Mouse (Mus musculus): Measurements from ENCODE around the gene Elmod3. TPM values are rescaled to one million over a fixed set of nuclear protein-coding genes. Genes with fewer than 3 reads are reported as not detected.

Elmod3 gene
- total RNA-seq, 2 experiments from 2014 or later = 18.0 to 18.3 TPM

GRCm38 (mm10) chr6:72615561-72616375 is 17.6 kb upstream of the Elmod3 start:
- intact Hi-C loops (cut with DNase I) = no loop called here

GRCm38 (mm10) chr6:72615151-72615550 is 16.9 kb upstream of the Elmod3 start:
- intact Hi-C loops (cut with DNase I) = no loop called here
- DNase-seq (ENCODE audit: low spot score in 2 of 2) = no peak

More at GRCm38 (mm10) chr6:72615561-72616375, 17.6 kb upstream of the Elmod3 start:
- DNase-seq (ENCODE audit: low spot score in 2 of 2) = no peak

DNA sequence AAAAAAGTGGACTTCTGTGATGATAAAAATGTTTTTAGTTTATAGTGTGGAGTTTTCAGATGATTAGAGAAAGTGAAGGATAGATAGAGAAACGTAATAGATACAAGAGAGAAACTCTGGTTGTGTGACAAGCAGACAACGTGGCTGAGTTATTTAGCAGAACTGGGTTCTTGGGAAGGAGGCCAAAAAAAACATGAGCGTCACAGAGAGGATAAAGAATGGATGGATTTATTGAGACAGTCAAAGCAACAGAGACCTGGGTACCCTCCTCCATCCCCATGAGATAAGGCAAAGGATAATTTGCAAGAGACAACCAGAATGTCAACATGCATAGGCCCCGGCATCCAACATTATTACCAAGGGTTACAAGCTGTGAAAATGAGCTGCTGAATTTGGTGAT is 12.0 kb upstream of the Elmod3 start:
- DNase-seq (ENCODE audit: low spot score in 2 of 2) = no peak

DNA sequence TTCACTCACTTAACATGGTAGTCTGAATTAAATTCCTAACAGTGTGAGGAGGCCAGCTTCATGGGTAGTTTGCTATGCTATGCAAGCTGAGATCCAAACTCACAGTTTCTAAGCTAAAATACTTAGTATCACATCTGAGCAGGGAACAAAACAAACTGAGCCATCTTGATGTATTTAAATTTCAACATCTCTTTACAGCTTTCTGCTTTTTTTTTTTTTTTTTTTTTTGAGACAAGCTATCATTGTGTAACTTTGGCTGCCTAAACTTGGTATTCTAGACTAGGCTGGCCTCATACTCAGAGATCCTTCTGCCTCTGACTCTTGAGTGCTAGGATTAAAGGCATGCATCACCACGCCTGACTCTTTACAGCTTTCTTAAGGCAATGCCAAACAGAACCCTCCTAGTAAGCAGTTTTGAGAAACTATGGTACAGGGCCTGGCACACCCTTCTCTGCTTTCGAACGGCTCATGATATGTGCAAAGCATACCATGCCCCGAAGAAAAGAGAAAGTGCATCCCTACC is 10.5 kb upstream of the Elmod3 start:
- intact Hi-C loops (cut with DNase I) = no loop called here
- no peak for DNase-seq (ENCODE audit: low spot score in 2 of 2)

More for the DNA sequence above, 12.0 kb upstream of the Elmod3 start:
- intact Hi-C loops (cut with DNase I) = no loop called here

DNA sequence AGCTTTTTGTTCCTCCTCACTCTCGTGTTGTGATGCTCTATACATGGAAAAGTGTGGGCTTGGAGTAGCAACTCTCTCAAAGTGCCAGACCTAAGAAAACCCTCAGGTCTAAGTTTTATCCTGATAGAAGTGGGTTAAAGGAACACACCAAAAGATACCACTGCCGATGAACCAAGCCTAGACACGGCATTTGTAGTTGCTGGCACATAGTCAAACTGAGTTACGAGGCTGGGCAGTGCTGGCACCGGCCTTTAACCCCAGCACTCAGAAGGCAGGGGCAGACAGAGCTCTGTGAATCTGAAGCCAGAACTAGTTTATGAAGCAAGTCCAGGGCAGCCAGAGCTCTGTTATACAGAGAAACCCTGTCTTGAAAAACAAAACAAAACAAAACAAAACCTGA is 9.5 kb upstream of the Elmod3 start:
- intact Hi-C loops (cut with DNase I) = no loop called here
- no peak for DNase-seq (ENCODE audit: low spot score in 2 of 2)

- intact Hi-C loops (cut with DNase I) = no loop called here
- DNase-seq (ENCODE audit: low spot score in 2 of 2) = no peak
Measured at GRCm38 (mm10) chr6:72607060-72607459, 8.8 kb upstream of the Elmod3 start.

DNA sequence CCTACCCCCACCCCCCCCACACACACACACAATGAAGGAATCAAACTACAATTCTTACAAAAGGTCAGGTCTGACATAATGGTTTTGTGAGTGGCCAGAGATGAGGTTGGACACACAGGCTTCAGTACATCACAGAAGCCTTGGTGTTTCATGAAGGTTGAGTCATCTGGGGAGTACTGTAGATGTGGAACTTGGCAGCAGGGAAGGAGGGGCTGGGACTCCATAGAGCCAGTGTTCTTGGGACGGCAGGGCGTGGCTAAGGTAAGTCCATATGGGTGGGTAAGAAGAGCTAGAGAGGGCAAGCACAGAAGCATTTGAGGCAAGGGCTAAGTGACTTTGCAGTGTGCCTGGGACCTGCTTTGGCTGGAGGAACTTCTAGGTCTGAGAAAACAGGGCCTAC is 5.9 kb upstream of the Elmod3 start:
- DNase-seq (ENCODE audit: low spot score in 2 of 2) = no peak
- intact Hi-C loops (cut with DNase I) = no loop called here

DNA sequence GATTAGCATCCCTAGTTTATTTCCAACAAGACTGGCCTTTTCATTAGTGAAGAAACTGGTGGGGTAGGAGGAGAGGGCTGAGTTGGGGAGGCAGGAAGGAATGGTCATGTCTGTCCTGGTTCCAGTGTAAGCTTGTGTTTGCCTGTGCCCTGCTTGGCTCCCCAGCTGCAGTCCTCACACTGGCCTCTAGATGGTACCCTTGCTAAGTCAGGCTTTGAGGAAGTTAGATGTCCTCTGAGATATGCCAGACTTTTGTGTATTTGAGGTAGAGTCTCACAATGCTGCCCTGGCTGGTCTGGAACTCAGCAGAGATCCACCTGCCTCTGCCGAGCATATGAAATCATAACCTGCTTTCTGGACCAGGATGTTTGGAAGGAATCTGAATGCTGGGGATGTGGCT is 3.5 kb upstream of the Elmod3 start:
- intact Hi-C loops (cut with DNase I) = no loop called here
- peak; percentile 82 to 88 for DNase-seq (ENCODE audit: low spot score in 2 of 2)

DNA sequence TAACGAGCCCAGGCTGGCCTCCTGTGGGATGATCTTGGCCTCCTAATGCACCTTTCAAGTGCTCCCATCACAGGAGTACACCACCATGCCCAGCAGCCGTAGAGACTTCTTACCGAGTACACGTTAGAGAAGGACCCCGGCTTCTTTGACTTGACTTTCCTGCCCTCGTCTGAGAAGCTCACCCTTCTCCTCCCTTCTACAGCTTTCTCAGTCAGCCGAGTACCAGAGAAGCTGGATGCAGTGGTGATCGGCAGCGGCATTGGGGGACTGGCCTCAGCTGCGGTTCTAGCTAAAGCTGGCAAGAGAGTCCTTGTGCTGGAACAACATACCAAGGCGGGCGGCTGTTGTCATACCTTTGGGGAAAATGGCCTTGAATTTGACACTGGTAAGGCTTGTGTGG is 2.6 kb upstream of the Elmod3 start:
- intact Hi-C loops (cut with DNase I) = no loop called here

GRCm38 (mm10) chr6:72600216-72600615 is 2.0 kb upstream of the Elmod3 start:
- DNase-seq (ENCODE audit: low spot score in 2 of 2) = no peak
- intact Hi-C loops (cut with DNase I) = no loop called here

More for the DNA sequence above, 2.6 kb upstream of the Elmod3 start:
- no peak for DNase-seq (ENCODE audit: low spot score in 2 of 2)

DNA sequence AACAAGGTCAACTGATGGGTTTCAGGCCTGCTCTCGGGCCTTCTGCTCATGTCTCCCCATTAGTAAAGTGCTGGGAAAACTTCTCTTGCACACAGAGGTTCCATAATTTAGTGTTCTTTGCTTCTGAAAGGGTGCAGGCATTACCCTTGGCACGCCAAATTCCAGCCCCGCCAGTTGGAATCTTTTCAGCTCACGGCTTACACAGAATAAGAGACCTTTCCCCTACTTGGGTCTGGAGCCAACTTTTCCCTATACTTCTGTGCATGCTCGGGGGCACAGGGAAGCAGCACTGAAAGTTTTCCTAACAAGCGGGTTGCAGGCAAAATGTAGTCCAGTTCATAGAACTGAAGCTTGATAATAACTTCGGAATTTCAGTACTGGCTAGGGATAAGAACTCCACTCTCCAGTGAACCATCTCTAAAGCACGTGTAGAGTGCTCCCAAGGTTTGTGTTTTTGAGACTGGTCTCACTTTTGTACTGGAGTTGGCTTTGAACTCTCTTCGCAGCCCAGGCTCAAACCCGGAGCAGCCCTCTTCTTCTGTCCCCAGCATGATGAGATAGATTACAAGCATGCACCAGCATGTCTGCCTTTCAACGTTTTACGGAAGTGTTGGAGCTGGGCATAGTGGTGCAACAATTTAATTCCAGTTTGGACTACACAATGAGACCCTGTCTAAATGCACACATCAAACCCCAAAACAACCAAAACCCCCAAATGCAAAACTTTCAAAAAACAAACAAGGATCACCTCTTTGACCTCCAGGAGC is 761 bp upstream of the Elmod3 start:
- intact Hi-C loops (cut with DNase I) = no loop called here
- no peak for DNase-seq (ENCODE audit: low spot score in 2 of 2)

DNA sequence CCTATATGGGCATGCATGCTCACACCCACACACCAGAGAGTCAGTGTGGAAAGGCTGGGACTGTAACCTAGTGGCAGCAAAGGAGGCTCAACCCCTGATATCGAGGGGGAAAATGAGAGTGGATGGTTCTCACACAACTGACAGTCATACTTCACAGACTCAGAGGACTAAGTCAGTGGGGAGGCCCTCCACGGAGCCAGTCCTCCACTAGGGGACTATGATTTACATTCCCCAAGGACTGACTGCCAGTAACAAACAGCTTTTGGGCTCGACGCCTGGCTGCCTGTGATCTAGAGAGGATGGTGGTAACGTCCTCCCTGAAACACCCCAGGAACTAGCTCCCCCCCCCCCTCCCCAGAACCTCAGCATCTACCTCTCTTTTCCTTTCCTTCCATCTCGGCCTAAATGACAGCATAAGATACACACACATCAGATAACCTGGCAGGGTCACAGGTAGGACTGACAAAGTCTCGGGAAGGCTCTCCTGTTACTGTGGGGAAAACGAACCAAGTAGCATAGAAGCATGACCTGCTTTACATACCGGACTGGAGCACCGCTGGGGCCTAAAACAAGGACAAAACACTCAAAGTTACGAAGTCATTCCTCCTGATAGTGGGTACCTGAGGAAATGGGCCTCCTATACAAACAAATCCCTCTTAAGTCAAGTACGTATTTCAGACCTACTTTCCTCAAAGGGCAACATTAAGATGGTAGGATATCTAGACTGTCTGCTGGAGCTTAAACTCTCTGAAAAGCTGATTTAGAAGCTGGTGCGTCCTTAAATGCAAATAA is 934 bp downstream of the Elmod3 start:
- intact Hi-C loops (cut with DNase I) = no loop called here
- DNase-seq (ENCODE audit: low spot score in 2 of 2) = peak in 1 of 2 experiments; percentile 29

DNA sequence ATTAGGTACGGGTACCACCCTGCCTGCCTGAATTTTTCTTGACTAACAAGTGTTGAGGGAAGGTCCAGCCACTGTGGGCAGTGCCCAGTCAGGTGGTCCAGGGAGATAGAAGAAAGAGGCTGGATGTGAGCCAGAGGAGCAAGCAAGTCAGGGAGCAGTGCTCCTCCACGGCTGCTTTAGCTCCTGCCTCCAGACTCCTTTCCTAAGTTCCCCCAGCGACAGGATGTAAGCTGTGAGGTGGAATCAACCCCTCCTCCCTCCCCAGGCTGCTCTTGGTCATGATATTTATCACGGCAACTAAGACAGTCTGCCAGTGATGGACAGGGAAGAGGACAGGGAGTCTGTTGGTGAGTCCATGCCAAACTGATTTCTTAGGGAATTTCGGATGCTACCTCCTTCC is 4.3 kb downstream of the Elmod3 start:
- DNase-seq (ENCODE audit: low spot score in 2 of 2) = no peak
- intact Hi-C loops (cut with DNase I) = no loop called here

- intact Hi-C loops (cut with DNase I) = no loop called here
- peak; percentile 26 to 34 for DNase-seq (ENCODE audit: low spot score in 2 of 2)
Measured at GRCm38 (mm10) chr6:72593011-72593803, 5.0 kb downstream of the Elmod3 start.

GRCm38 (mm10) chr6:72590111-72590510 is 8.1 kb downstream of the Elmod3 start:
- DNase-seq (ENCODE audit: low spot score in 2 of 2) = no peak
- intact Hi-C loops (cut with DNase I) = no loop called here

DNA sequence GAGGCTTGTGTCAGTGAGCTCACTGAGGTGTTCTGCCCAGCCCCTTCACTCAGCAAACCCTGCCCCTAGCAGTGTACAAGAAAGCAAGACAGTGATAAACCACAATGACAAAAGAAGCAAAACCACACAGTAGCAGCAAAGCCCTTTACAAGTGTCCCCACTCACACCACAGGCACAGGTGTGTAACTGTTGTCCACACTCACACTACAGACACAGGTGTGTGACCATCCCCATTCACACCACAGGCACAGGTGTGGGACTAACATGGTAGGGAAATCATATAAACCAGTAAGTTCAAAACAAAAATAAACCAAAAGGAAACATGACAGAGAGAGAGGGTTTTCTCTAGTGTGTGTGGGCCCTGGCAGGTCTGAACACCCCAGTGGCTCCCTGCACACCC is 9.9 kb downstream of the Elmod3 start:
- intact Hi-C loops (cut with DNase I) = no loop called here
- no peak for DNase-seq (ENCODE audit: low spot score in 2 of 2)

DNA sequence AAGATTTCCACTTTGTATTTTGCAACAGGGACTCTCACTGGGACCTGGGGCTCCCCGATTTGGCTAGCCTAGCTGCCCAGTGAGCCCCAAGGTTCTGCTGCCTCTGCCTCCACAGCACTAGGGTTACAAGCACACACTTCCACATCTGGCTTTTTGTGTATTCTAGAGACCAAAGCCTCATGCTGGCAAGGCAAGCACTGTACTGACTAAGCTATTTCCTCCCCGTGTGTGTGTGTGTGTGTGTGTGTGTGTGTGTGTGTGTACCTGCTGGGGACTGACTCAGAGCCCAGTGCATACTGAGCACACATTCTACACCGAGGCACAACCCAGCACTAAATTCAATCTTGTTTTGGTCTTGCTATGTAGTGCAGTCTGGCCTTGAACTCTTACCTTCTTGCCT is 11.5 kb downstream of the Elmod3 start:
- DNase-seq (ENCODE audit: low spot score in 2 of 2) = no peak
- intact Hi-C loops (cut with DNase I) = no loop called here

DNA sequence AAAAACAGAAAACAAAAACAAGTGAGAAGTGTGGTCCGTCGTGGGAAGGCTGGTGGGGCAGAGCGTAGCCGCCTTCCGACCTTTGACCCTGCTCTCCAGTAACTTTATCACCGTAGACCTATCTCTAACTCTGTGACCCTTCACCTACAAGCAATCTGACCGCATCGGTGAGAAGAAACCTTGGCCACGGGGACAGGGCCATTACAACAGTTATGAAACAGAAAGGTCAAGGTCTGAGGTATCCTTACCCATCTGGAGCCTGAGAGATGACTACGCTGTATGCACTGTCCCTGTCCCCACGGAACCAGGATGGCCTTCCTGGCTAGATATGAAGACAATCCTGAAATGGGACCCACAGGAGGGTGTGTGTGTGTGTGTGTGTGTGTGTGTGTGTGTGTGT is 14.1 kb downstream of the Elmod3 start:
- DNase-seq (ENCODE audit: low spot score in 2 of 2) = no peak
- intact Hi-C loops (cut with DNase I) = no loop called here

DNA sequence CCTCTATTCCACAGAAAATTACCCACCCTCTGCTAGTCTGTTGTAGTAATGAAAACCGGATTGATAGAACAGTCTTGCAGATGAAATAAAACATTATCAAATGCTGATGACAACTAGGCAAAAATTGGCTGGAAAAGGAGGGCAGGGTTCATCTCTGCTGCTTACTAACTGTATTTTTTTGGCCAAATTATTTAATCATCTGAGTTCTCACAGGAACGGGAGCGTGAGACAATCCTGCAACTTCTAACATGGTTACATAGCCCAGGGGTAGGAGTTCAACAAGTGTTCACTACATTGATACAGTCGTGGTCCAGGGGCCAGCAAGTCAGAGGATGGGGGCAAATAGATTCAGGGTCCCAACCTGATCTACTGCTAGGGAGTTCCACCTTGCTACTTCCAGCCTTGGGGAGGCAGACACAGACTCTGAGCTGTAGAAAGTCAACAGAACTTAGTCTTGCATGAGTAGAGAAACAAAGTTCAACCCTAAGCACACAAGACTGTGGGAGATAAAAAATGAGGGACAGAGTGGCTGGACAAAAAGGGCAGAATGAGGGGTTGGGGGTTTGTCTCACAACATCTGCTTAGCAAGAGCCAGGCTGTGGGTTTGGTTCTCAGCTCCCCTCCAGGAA is 14.9 kb downstream of the Elmod3 start:
- no peak for DNase-seq (ENCODE audit: low spot score in 2 of 2)
- intact Hi-C loops (cut with DNase I) = no loop called here

Data from left cerebral cortex, postnatal 25 days (tissue).